Comparison of ENCODE assay signal across 28 mouse cellular contexts in the genomic region with DNA sequence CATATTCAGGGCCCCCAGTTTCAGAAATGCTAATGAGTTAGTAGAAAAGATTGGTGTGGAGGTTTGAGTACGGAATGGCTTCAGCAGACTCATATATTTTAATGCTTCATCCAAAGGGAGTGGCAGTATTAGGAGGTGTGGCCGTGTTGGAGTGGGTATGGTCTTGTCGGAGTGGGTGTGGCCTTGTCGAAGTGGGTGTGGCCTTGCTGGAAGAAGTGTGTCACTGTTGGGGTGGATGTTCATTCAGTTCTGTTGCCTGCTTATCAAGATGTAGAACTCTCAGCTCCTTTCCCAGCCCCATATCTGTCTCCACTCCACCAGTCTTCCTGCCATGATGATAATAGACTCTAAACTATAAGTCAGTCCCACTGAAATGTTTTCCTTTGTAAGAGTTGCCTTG. TPM values are rescaled to one million over a fixed set of nuclear protein-coding genes. Genes with fewer than 3 reads are reported as not detected.
DNase-seq lines count a peak whose midpoint lies in the region; TF ChIP-seq lines count a peak whose summit lies in the region.
"Had no signal": no experiment of that assay in that cellular context is flagged by ENCODE, and none has a peak within 500 bp of the region (broad histone marks: within the 10 kb centered on the region; RNA-seq: fewer than 3 reads in every experiment).

No protein-coding gene starts in this region.

- no peaks in the 10 kb centered on the region for H3K79me2 ChIP-seq in MEL (ENCODE audit: control insufficient read depth, insufficient read depth, low read length, poor library complexity)

- TF ChIP-seq RAD21 in MEL (IDR thresholded peaks at IDR 0.05; ENCODE audit: low read depth, low read length): no peak

- no peak overlapping the region for H3K4me3 ChIP-seq in MEL (ENCODE audit: control insufficient read depth in 1 of 2, insufficient read depth in 1 of 2, low read depth in 2 of 2, low read length in 2 of 2)
- H3K4me3 ChIP-seq: embryonic facial prominence, embryonic 10.5 days; embryonic facial prominence, embryonic 13.5 days; erythroblast, embryonic 14.5 days; forebrain, embryonic 13.5 days; heart, embryonic 12.5 days had no signal

- H3K9me3 ChIP-seq in MEL (replicated peaks; ENCODE audit: insufficient read depth, low read length): no peaks in the 10 kb centered on the region
- H3K9me3 ChIP-seq: embryonic facial prominence, embryonic 10.5 days; embryonic facial prominence, embryonic 13.5 days; forebrain, embryonic 13.5 days; heart, embryonic 12.5 days had no signal

- DNase-seq in 416B (ENCODE audit: low read depth) (peak; percentile 11), MEL (ENCODE audit: low read depth, low spot score) (peak; percentile 29)
- peak; percentile 14 for DNase-seq in c-Kit-positive CD71-positive TER-119-positive erythroid progenitor cells, embryonic 14.5 days (ENCODE audit: low spot score)
- DNase-seq in Muller cell, postnatal 12 days (ENCODE audit: inconsistent ontology term): no peak
- DNase-seq in testis, postnatal 14 days (ENCODE audit: low spot score): no peak
- DNase-seq in gastrocnemius, postnatal 4 days (ENCODE audit: low spot score in 2 of 2): no peak
- DNase-seq: adrenal gland, adult 2 months; adrenal gland, postnatal 14 days; cerebellum, adult 11-12 months; cerebellum, adult 8-10 months; cerebellum, postnatal 10 days; cerebellum, postnatal 36 days; embryo, embryonic 11 days; gastrocnemius, postnatal 10 days; gastrocnemius, postnatal 36 days; heart, adult 11 months; heart, postnatal 14 days; heart, postnatal 4 days had no signal

- no peaks in the 10 kb centered on the region for H3K4me1 ChIP-seq in MEL (ENCODE audit: control insufficient read depth in 1 of 2, insufficient read depth in 2 of 2, low read length in 2 of 2)
- H3K4me1 ChIP-seq: embryonic facial prominence, embryonic 10.5 days; embryonic facial prominence, embryonic 13.5 days; forebrain, embryonic 13.5 days had no signal

- no peak for TF ChIP-seq CTCF in MEL (IDR thresholded peaks at IDR 0.05 in 2 of 3, conservative IDR thresholded peaks at IDR 0.05 in 1 of 3; ENCODE audit: control insufficient read depth in 1 of 3, insufficient read depth in 1 of 3, low read depth in 2 of 3, low read length in 3 of 3, poor library complexity in 1 of 3, severe bottlenecking in 1 of 3)

- H3K9ac ChIP-seq in MEL (ENCODE audit: control insufficient read depth, low read depth, low read length, poor library complexity, severe bottlenecking): no peak overlapping the region
- H3K9ac ChIP-seq: embryonic facial prominence, embryonic 13.5 days; forebrain, embryonic 13.5 days; heart, embryonic 12.5 days; hindbrain, embryonic 14.5 days had no signal

- H3K27me3 ChIP-seq in MEL (ENCODE audit: control insufficient read depth in 1 of 2, insufficient read depth in 2 of 2, low read length in 2 of 2): no peaks in the 10 kb centered on the region; a peak in 1 of 4 replicates
- H3K27me3 ChIP-seq: embryonic facial prominence, embryonic 13.5 days; forebrain, embryonic 13.5 days; heart, embryonic 12.5 days had no signal

- H3K36me3 ChIP-seq in MEL (ENCODE audit: control insufficient read depth in 1 of 2, insufficient read depth in 2 of 2, low read length in 2 of 2): no peaks in the 10 kb centered on the region
- H3K36me3 ChIP-seq: embryonic facial prominence, embryonic 10.5 days; embryonic facial prominence, embryonic 13.5 days; heart, embryonic 12.5 days had no signal

- TF ChIP-seq POLR2A in MEL (IDR thresholded peaks at IDR 0.05; ENCODE audit: control insufficient read depth in 1 of 2, insufficient read depth in 1 of 2, low read depth in 1 of 2, low read length in 2 of 2, poor library complexity in 1 of 2): no peak

- H3K27ac ChIP-seq in MEL (ENCODE audit: control insufficient read depth, low read depth, low read length): no peak overlapping the region
- H3K27ac ChIP-seq: embryonic facial prominence, embryonic 10.5 days; embryonic facial prominence, embryonic 13.5 days; forebrain, embryonic 13.5 days; hindbrain, embryonic 14.5 days; hindbrain, postnatal 0 days had no signal

- TF ChIP-seq EP300 in MEL (IDR thresholded peaks at IDR 0.05; ENCODE audit: low read depth in 1 of 2, low read length in 2 of 2): no peak

TF ChIP-seq in MEL, 35 proteins besides CTCF, POLR2A, EP300 and RAD21:
- TF ChIP-seq GABPA (IDR thresholded peaks at IDR 0.05; ENCODE audit: low read depth, low read length): no peak
- no peak for TF ChIP-seq BHLHE40 (IDR thresholded peaks at IDR 0.05; ENCODE audit: borderline replicate concordance, low read depth, low read length)
- TF ChIP-seq ZC3H11A (IDR thresholded peaks at IDR 0.05; ENCODE audit: low read depth, low read length): no peak
- TF ChIP-seq ETS1 (IDR thresholded peaks at IDR 0.05; ENCODE audit: low read depth, low read length): no peak
- TF ChIP-seq NRF1 (IDR thresholded peaks at IDR 0.05; ENCODE audit: insufficient read depth, low read depth, low read length, poor library complexity, severe bottlenecking): no peak

RNA-seq across cellular contexts. Expression of gene Gm9817, which starts 13.5 kb away (rescaled TPM):
- total RNA-seq in MEL (2012; rRNA removed): not detected in 2 replicates
- polyA plus RNA-seq in MEL (2012; ENCODE audit: insufficient read depth in 1 of 2, insufficient read length in 2 of 2, low read depth in 1 of 2, low replicate concordance in 2 of 2, missing spikeins in 1 of 2): under 1 TPM in 1 of 2 experiments, not detected in 1; 0.08 TPM
- total RNA-seq in gastrocnemius, postnatal 4 days (2021): under 1 TPM; 0.21 to 0.37 TPM
- total RNA-seq: adrenal gland, postnatal 14 days; heart, postnatal 14 days had no signal
- polyA plus RNA-seq: embryonic facial prominence, embryonic 10.5 days; embryonic facial prominence, embryonic 13.5 days; erythroblast, embryonic 14.5 days; forebrain, embryonic 13.5 days; forebrain, embryonic 16.5 days; hindbrain, embryonic 11.5 days; hindbrain, embryonic 14.5 days; intestine, embryonic 16.5 days had no signal

Comparison
In these comparisons a context has a peak if more than half of its experiments do, and no peak if none do; other contexts are left out.
1. DNase-seq: peak in 416B (single experiment), MEL (single experiment) and c-Kit-positive CD71-positive TER-119-positive erythroid progenitor cells, embryonic 14.5 days (single experiment); none in Muller cell, postnatal 12 days (single experiment), testis, postnatal 14 days (single experiment) and gastrocnemius, postnatal 4 days (0 of 2).